18 mouse cellular contexts compared by ENCODE assay signal in the genomic region with DNA sequence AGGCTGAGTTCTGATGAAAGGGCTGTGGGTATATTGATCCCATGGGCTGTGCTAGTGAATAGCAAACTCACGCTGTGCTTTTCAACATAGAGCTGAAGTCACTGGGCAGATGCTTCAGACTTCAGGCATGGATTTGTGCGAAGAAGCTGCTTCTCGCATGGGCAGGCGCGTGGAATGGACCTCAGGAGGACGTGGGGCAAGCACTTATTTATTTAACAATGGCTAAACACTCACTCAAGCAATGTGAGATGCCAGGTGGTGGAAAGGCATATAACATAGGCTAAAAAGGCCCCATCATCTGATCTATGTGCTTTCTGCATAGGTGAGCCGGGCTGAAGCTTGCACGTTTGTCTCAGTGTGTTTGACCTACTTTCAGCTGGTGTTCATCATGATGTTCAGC.
DNase-seq lines count a peak whose midpoint lies in the region; ATAC-seq and TF ChIP-seq lines count a peak whose summit lies in the region.
"Had no signal": no experiment of that assay in that cellular context is flagged by ENCODE, and none has a peak within 500 bp of the region (broad histone marks: within the 10 kb centered on the region; RNA-seq: fewer than 3 reads in every experiment).

No protein-coding gene starts in this region.

- 0 out of 2 replicates have a peak, but pooled peaks have one; percentile 13 for ATAC-seq in hindbrain, postnatal 0 days
- ATAC-seq in hindbrain, embryonic 13.5 days (ENCODE audit: low FRiP score) = no peak
- ATAC-seq in kidney, postnatal 0 days (replicated peaks; ENCODE audit: low FRiP score, low read depth) = 0 out of 2 replicates have a peak, but pooled peaks have one; percentile 33
- ATAC-seq: activated CD4-positive, CD25-positive, alpha-beta regulatory T cell, adult 4 months; forebrain, embryonic 13.5 days; forebrain, postnatal 0 days; hindbrain, embryonic 16.5 days; Patski had no signal

- no peaks in the 10 kb centered on the region for H3K4me1 ChIP-seq in hindbrain, postnatal 0 days (ENCODE audit: insufficient read depth, low read length)
- H3K4me1 ChIP-seq in hindbrain, embryonic 13.5 days (replicated peaks) = peaks cover 6% of the 10 kb centered on the region; the same call in 1 of the 2 replicates
- H3K4me1 ChIP-seq in kidney, postnatal 0 days (replicated peaks; ENCODE audit: insufficient read depth, low read length) = no peaks in the 10 kb centered on the region
- H3K4me1 ChIP-seq: embryonic facial prominence, embryonic 13.5 days; forebrain, embryonic 13.5 days; heart, embryonic 13.5 days had no signal

- no peaks in the 10 kb centered on the region for H3K27me3 ChIP-seq in hindbrain, postnatal 0 days (ENCODE audit: insufficient read depth, low read length)
- H3K27me3 ChIP-seq in hindbrain, embryonic 13.5 days = no peaks in the 10 kb centered on the region
- no peaks in the 10 kb centered on the region for H3K27me3 ChIP-seq in kidney, postnatal 0 days (ENCODE audit: insufficient read depth, low read length)
- H3K27me3 ChIP-seq: heart, embryonic 13.5 days; Patski had no signal

- 47% methylated on average over 8 of the region's 8 CpGs for WGBS in hindbrain, postnatal 0 days
- WGBS in hindbrain, embryonic 13.5 days = 54% methylated on average over 8 of the region's 8 CpGs
- 58% methylated on average over 8 of the region's 8 CpGs for WGBS in kidney, postnatal 0 days

- H3K4me2 ChIP-seq in hindbrain, postnatal 0 days (ENCODE audit: low read depth, low read length) = no peak overlapping the region
- no peak overlapping the region for H3K4me2 ChIP-seq in hindbrain, embryonic 13.5 days
- H3K4me2 ChIP-seq in kidney, postnatal 0 days (ENCODE audit: low read length) = no peak overlapping the region
- H3K4me2 ChIP-seq: embryonic facial prominence, embryonic 13.5 days; forebrain, embryonic 13.5 days; heart, embryonic 13.5 days had no signal

- no peak overlapping the region for H3K9ac ChIP-seq in hindbrain, postnatal 0 days (replicated peaks; ENCODE audit: low read length)
- H3K9ac ChIP-seq in hindbrain, embryonic 13.5 days = no peak overlapping the region
- no peak overlapping the region for H3K9ac ChIP-seq in kidney, postnatal 0 days (ENCODE audit: low read depth, low read length)
- H3K9ac ChIP-seq: embryonic facial prominence, embryonic 13.5 days; forebrain, embryonic 13.5 days; forebrain, postnatal 0 days; heart, embryonic 13.5 days had no signal

- peak; percentile 6 for DNase-seq in cerebellum, adult 9-10 months
- DNase-seq in cerebellum, adult 18-20 months = no peak
- no peak for DNase-seq in hindbrain, postnatal 0 days (ENCODE audit: low spot score)
- DNase-seq in kidney, postnatal 0 days (ENCODE audit: low spot score) = peak; percentile 26
- no peak for DNase-seq in kidney, adult 18-20 months
- DNase-seq in retina, postnatal 1 day = peak; percentile 30
- DNase-seq in layer of hippocampus, adult 9-10 months (ENCODE audit: low spot score) = no peak
- DNase-seq: adrenal gland, postnatal 25 days; forebrain, postnatal 0 days; gastrocnemius, postnatal 14 days; heart, postnatal 36 days had no signal

- no peak for TF ChIP-seq CTCF in hindbrain, postnatal 0 days (IDR thresholded peaks at IDR 0.05; ENCODE audit: low read depth)
- no peak for TF ChIP-seq CTCF in kidney, postnatal 0 days (IDR thresholded peaks at IDR 0.05; ENCODE audit: low read depth)

- no peak overlapping the region for H3K4me3 ChIP-seq in hindbrain, postnatal 0 days (ENCODE audit: low read length)
- no peak overlapping the region for H3K4me3 ChIP-seq in hindbrain, embryonic 13.5 days
- H3K4me3 ChIP-seq in kidney, postnatal 0 days (replicated peaks; ENCODE audit: low read depth, low read length) = no peak overlapping the region
- H3K4me3 ChIP-seq: embryonic facial prominence, embryonic 13.5 days; forebrain, embryonic 13.5 days; heart, embryonic 13.5 days had no signal

- H3K36me3 ChIP-seq in hindbrain, postnatal 0 days (ENCODE audit: insufficient read depth, low read length) = no peaks in the 10 kb centered on the region
- no peaks in the 10 kb centered on the region for H3K36me3 ChIP-seq in hindbrain, embryonic 13.5 days
- no peaks in the 10 kb centered on the region for H3K36me3 ChIP-seq in kidney, postnatal 0 days (ENCODE audit: insufficient read depth, low read length)
- H3K36me3 ChIP-seq: embryonic facial prominence, embryonic 13.5 days; heart, embryonic 13.5 days had no signal

- no peak overlapping the region for H3K27ac ChIP-seq in hindbrain, postnatal 0 days
- H3K27ac ChIP-seq in hindbrain, embryonic 13.5 days = no peak overlapping the region
- H3K27ac ChIP-seq in kidney, postnatal 0 days = no peak overlapping the region
- H3K27ac ChIP-seq: embryonic facial prominence, embryonic 13.5 days; forebrain, embryonic 13.5 days; heart, embryonic 13.5 days had no signal

- no peaks in the 10 kb centered on the region for H3K9me3 ChIP-seq in hindbrain, postnatal 0 days (ENCODE audit: low read length)
- no peaks in the 10 kb centered on the region for H3K9me3 ChIP-seq in hindbrain, embryonic 13.5 days
- H3K9me3 ChIP-seq in kidney, postnatal 0 days (replicated peaks; ENCODE audit: low read length) = no peaks in the 10 kb centered on the region
- H3K9me3 ChIP-seq: embryonic facial prominence, embryonic 13.5 days; forebrain, embryonic 13.5 days; heart, embryonic 13.5 days had no signal

Comparison
In these comparisons a context has a peak if more than half of its experiments do, and no peak if none do; other contexts are left out.
1. DNase-seq: peak in cerebellum, adult 9-10 months (single experiment), kidney, postnatal 0 days (single experiment) and retina, postnatal 1 day (single experiment); none in cerebellum, adult 18-20 months (0 of 2), hindbrain, postnatal 0 days (single experiment), kidney, adult 18-20 months (single experiment) and layer of hippocampus, adult 9-10 months (single experiment).